Mouse (Mus musculus): ENCODE data around the gene Rab26. TPM values are rescaled to one million over a fixed set of nuclear protein-coding genes. Genes with fewer than 3 reads are reported as not detected.

Rab26 gene
- polyA plus RNA-seq, 1 experiment from 2014 or later, result 4.9 TPM

- Histone ChIP-seq H3K9ac (replicated peaks; ENCODE audit: low read length) (no peak overlapping the region), H3K4me3 (replicated peaks; ENCODE audit: low read depth, low read length) (no peak overlapping the region), H3K9me3 (ENCODE audit: control insufficient read depth, low read length) (no peaks in the 10 kb centered on the region), H3K36me3 (ENCODE audit: control insufficient read depth, insufficient read depth, low read length) (peaks cover 94% of the 10 kb centered on the region), H3K27ac (replicated peaks; ENCODE audit: low read depth, low read length) (no peak overlapping the region), H3K4me2 (ENCODE audit: low read length) (no peak overlapping the region), H3K4me1 (ENCODE audit: control insufficient read depth, insufficient read depth, low read length) (no peaks in the 10 kb centered on the region), H3K27me3 (ENCODE audit: control insufficient read depth, insufficient read depth, low read length) (no peaks in the 10 kb centered on the region)
- ATAC-seq (ENCODE audit: low FRiP score, low TSS enrichment) (no peak), DNase-seq (no peak)
- WGBS, result 87% methylated on average over 12 of the region's 12 CpGs
Observed at GRCm38 (mm10) chr17:24507806-24508460, 26.1 kb downstream of the Rab26 start.

GRCm38 (mm10) chr17:24507129-24507664, 26.8 kb downstream of the Rab26 start:
- peaks cover 99% of the 10 kb centered on the region for H3K36me3 ChIP-seq (ENCODE audit: control insufficient read depth, insufficient read depth, low read length)
- no peaks in the 10 kb centered on the region for H3K9me3 ChIP-seq (ENCODE audit: control insufficient read depth, low read length)
- H3K4me3 ChIP-seq (replicated peaks; ENCODE audit: low read depth, low read length), result no peak overlapping the region
- DNase-seq, result no peak
- ATAC-seq (ENCODE audit: low FRiP score, low TSS enrichment), result peak; percentile 28; the same call in 1 of the 2 replicates
- H3K4me2 ChIP-seq (ENCODE audit: low read length), result no peak overlapping the region
- WGBS, result 56% methylated on average over 19 of the region's 19 CpGs
- H3K27ac ChIP-seq (replicated peaks; ENCODE audit: low read depth, low read length), result no peak overlapping the region; the same call in 1 of the 2 replicates
- no peaks in the 10 kb centered on the region for H3K27me3 ChIP-seq (ENCODE audit: control insufficient read depth, insufficient read depth, low read length)
- no peaks in the 10 kb centered on the region for H3K4me1 ChIP-seq (ENCODE audit: control insufficient read depth, insufficient read depth, low read length)
- no peak overlapping the region for H3K9ac ChIP-seq (replicated peaks; ENCODE audit: low read length)

DNA sequence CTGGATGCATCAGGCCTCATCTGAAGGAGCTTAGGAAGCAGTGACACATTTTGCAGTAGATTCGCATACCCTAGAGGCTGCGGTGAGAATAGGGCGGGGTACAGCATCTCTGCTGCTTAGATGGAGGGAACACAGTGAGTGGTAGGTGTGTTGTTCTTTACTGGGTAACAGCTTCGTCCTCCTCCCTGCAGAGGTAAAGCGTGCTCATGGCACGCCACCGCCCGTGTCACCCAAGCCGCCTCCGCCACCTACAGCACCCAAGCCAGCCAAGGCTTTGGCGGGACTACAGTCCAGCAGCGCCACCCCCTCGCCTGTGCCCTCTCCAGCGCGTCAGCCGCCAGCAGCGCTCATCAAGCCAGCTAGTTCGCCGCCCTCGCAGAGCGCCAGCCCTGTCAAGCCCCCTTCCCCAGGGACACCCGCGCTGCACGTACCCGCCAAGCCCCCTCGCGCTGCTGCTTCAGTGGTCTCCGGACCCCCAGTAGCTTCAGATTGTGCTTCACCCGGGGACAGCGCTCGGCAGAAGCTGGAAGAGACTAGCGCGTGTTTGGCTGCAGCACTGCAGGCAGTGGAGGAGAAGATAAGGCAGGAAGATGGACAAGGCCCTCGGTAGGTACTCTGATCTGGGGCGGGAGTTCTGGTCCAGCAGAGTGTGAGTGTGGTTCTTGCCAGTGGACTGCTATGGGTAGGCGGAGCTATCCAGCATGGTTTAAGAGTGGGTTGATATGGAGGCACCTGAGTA, 27.5 kb downstream of the Rab26 start:
- ATAC-seq (ENCODE audit: low FRiP score, low TSS enrichment) (no peak; the same call in 1 of the 2 replicates), DNase-seq (peak; percentile 60)
- Histone ChIP-seq H3K9me3 (ENCODE audit: control insufficient read depth, low read length) (no peaks in the 10 kb centered on the region), H3K27ac (replicated peaks; ENCODE audit: low read depth, low read length) (peak overlapping the region; percentile 20), H3K4me2 (ENCODE audit: low read length) (peak overlapping the region; percentile 19), H3K4me1 (ENCODE audit: control insufficient read depth, insufficient read depth, low read length) (no peaks in the 10 kb centered on the region), H3K4me3 (replicated peaks; ENCODE audit: low read depth, low read length) (no peak overlapping the region), H3K27me3 (ENCODE audit: control insufficient read depth, insufficient read depth, low read length) (no peaks in the 10 kb centered on the region), H3K36me3 (ENCODE audit: control insufficient read depth, insufficient read depth, low read length) (peaks cover 100% of the 10 kb centered on the region), H3K9ac (replicated peaks; ENCODE audit: low read length) (no peak overlapping the region; the same call in 1 of the 2 replicates)
- WGBS, result 34% methylated on average over 36 of the region's 36 CpGs

DNA sequence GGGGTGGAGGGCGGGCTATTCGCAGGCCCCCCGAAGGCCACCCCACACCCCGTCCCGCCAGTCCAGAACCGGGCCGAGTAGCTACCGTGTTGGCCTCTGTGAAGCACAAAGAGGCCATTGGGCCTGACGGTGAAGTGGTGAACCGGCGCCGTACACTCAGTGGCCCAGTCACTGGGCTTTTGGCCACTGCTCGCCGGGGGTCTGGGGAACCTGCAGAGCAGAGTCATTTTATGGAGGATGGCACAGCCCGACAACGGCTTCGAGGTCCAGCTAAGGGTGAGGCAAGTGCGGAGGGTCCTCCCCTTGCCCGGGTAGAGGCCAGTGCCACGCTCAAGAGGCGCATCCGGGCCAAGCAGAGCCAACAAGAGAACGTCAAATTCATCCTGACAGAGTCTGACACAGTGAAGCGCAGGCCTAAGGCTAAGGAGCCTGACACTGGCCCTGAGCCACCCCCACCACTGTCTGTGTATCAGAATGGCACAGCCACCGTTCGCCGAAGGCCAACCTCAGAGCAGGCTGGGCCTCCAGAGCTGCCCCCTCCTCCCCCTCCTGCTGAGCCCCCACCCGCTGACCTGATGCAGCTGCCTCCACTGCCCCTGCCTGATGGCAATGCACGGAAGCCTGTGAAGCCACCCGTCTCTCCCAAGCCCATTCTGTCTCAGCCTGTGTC, 28.6 kb downstream of the Rab26 start:
- WGBS, result 90% methylated on average over 30 of the region's 30 CpGs
- H3K27ac ChIP-seq (replicated peaks; ENCODE audit: low read depth, low read length), result no peak overlapping the region
- no peaks in the 10 kb centered on the region for H3K4me1 ChIP-seq (ENCODE audit: control insufficient read depth, insufficient read depth, low read length)
- H3K36me3 ChIP-seq (ENCODE audit: control insufficient read depth, insufficient read depth, low read length), result peaks cover 100% of the 10 kb centered on the region
- 0 out of 2 replicates have a peak overlapping the region, but pooled peaks have one; percentile 1 for H3K9ac ChIP-seq (replicated peaks; ENCODE audit: low read length)
- DNase-seq (no peak), ATAC-seq (ENCODE audit: low FRiP score, low TSS enrichment) (no peak)
- H3K9me3 ChIP-seq (ENCODE audit: control insufficient read depth, low read length), result no peaks in the 10 kb centered on the region
- no peaks in the 10 kb centered on the region for H3K27me3 ChIP-seq (ENCODE audit: control insufficient read depth, insufficient read depth, low read length)
- H3K4me2 ChIP-seq (ENCODE audit: low read length), result no peak overlapping the region
- no peak overlapping the region for H3K4me3 ChIP-seq (replicated peaks; ENCODE audit: low read depth, low read length)

- no peak for ATAC-seq (ENCODE audit: low FRiP score, low TSS enrichment)
- Histone ChIP-seq H3K4me1 (ENCODE audit: control insufficient read depth, insufficient read depth, low read length) (no peaks in the 10 kb centered on the region), H3K9ac (replicated peaks; ENCODE audit: low read length) (no peak overlapping the region), H3K4me2 (ENCODE audit: low read length) (no peak overlapping the region), H3K9me3 (ENCODE audit: control insufficient read depth, low read length) (no peaks in the 10 kb centered on the region), H3K27me3 (ENCODE audit: control insufficient read depth, insufficient read depth, low read length) (no peaks in the 10 kb centered on the region), H3K36me3 (ENCODE audit: control insufficient read depth, insufficient read depth, low read length) (peaks cover 100% of the 10 kb centered on the region), H3K27ac (replicated peaks; ENCODE audit: low read depth, low read length) (no peak overlapping the region), H3K4me3 (replicated peaks; ENCODE audit: low read depth, low read length) (no peak overlapping the region)
- no peak for DNase-seq
- WGBS, result 92% methylated on average over 10 of the region's 10 CpGs
Observed at GRCm38 (mm10) chr17:24504085-24504484, 29.9 kb downstream of the Rab26 start.

GRCm38 (mm10) chr17:24502208-24502607, 31.8 kb downstream of the Rab26 start:
- ATAC-seq (ENCODE audit: low FRiP score, low TSS enrichment) (no peak), DNase-seq (no peak)
- Histone ChIP-seq H3K9ac (replicated peaks; ENCODE audit: low read length) (no peak overlapping the region), H3K27me3 (ENCODE audit: control insufficient read depth, insufficient read depth, low read length) (no peaks in the 10 kb centered on the region), H3K4me3 (replicated peaks; ENCODE audit: low read depth, low read length) (no peak overlapping the region), H3K36me3 (ENCODE audit: control insufficient read depth, insufficient read depth, low read length) (peaks cover 99% of the 10 kb centered on the region), H3K9me3 (ENCODE audit: control insufficient read depth, low read length) (no peaks in the 10 kb centered on the region), H3K4me1 (ENCODE audit: control insufficient read depth, insufficient read depth, low read length) (no peaks in the 10 kb centered on the region), H3K27ac (replicated peaks; ENCODE audit: low read depth, low read length) (no peak overlapping the region), H3K4me2 (ENCODE audit: low read length) (no peak overlapping the region)
- 36% methylated on average over 11 of the region's 11 CpGs for WGBS

DNA sequence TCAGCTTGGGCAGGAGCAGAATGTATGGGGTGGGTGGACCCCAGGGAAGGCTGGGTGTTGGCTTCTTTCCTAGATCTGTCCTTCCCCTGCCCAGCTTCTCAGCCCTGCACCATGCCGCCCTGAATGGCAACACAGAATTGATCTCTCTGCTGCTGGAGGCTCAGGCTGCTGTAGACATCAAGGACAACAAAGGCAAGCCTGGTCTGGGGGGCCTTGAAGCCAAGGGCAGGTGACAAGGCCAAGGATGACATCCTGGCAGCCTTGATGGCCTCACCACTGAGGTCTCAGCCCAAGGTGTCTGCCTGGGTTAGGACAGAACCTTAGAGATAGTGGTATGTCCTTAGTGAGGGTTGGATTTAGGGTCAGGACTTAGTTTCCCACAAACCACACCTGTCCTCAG, 38.0 kb downstream of the Rab26 start:
- Histone ChIP-seq H3K9ac (replicated peaks; ENCODE audit: low read length) (no peak overlapping the region), H3K9me3 (ENCODE audit: control insufficient read depth, low read length) (no peaks in the 10 kb centered on the region), H3K4me2 (ENCODE audit: low read length) (no peak overlapping the region), H3K36me3 (ENCODE audit: control insufficient read depth, insufficient read depth, low read length) (peaks cover 54% of the 10 kb centered on the region), H3K4me1 (ENCODE audit: control insufficient read depth, insufficient read depth, low read length) (no peaks in the 10 kb centered on the region), H3K27me3 (ENCODE audit: control insufficient read depth, insufficient read depth, low read length) (no peaks in the 10 kb centered on the region), H3K27ac (replicated peaks; ENCODE audit: low read depth, low read length) (no peak overlapping the region), H3K4me3 (replicated peaks; ENCODE audit: low read depth, low read length) (no peak overlapping the region)
- no peak for DNase-seq
- ATAC-seq (ENCODE audit: low FRiP score, low TSS enrichment), result no peak
- WGBS, result 93% methylated on average over 1 of the region's 1 CpGs

GRCm38 (mm10) chr17:24495443-24495842, 38.6 kb downstream of the Rab26 start:
- Histone ChIP-seq H3K4me2 (ENCODE audit: low read length) (no peak overlapping the region), H3K4me1 (ENCODE audit: control insufficient read depth, insufficient read depth, low read length) (peaks cover 4% of the 10 kb centered on the region), H3K36me3 (ENCODE audit: control insufficient read depth, insufficient read depth, low read length) (peaks cover 49% of the 10 kb centered on the region), H3K9me3 (ENCODE audit: control insufficient read depth, low read length) (no peaks in the 10 kb centered on the region), H3K27ac (replicated peaks; ENCODE audit: low read depth, low read length) (no peak overlapping the region), H3K9ac (replicated peaks; ENCODE audit: low read length) (no peak overlapping the region), H3K27me3 (ENCODE audit: control insufficient read depth, insufficient read depth, low read length) (no peaks in the 10 kb centered on the region), H3K4me3 (replicated peaks; ENCODE audit: low read depth, low read length) (no peak overlapping the region)
- DNase-seq (no peak), ATAC-seq (ENCODE audit: low FRiP score, low TSS enrichment) (no peak)
- WGBS, result 75% methylated on average over 3 of the region's 3 CpGs
